Mouse (Mus musculus) erythroid progenitor cell, adult 5-6 weeks (primary cell): Measurements from ENCODE around the gene Gm44805. TPM values are rescaled to one million over a fixed set of nuclear protein-coding genes. Genes with fewer than 3 reads are reported as not detected.

Experiments used
- ATAC-seq: replicated peaks from 2 replicates; pipeline ENCODE4 v1.8.0; 2016; ENCODE audit warnings: moderate number of reproducible peaks, mild to moderate bottlenecking, moderate TSS enrichment, inconsistent platforms; ENCODE audit not compliant: poor library complexity, low FRiP score, severe bottlenecking
- total RNA-seq, 2 experiments: library from RNA; stranded (forward) in 1 of 2; stranded (reverse) in 1 of 2; fragments of 150-400 nt in 1 of 2; fragments of 186-747, 209-891 nt in 1 of 2; gene quantifications; 2 replicates each; pipeline versions ENCODE4 v1.2.3 to v1.2.4; 2015 to 2017; ENCODE audit warnings: low replicate concordance in 2 of 2

The Gm44805 gene
- total RNA-seq, 2 experiments from 2014 or later: not detected

GRCm38 (mm10) chr7:19634591-19634990, 46.6 kb downstream of the Gm44805 start:
- ATAC-seq: no peak

DNA sequence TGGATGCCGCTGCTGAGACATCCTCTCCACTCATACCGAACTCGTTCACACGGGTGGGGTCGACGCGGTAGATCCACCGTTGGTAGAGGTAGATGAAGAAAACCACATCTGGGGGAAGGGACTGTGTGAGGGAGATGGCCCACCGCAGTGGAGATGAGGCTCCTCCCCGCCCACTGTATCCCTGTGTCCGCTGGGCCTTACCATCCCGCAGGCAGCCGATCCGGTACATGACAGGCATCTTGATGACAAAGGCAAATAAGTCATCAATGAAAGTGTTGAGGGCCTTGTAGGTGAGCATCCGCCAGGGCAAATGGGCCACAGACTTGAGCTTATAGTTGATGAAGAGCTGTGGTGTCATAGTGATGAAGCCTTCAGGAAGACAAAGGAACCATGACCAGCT, 47.4 kb downstream of the Gm44805 start:
- ATAC-seq: no peak

DNA sequence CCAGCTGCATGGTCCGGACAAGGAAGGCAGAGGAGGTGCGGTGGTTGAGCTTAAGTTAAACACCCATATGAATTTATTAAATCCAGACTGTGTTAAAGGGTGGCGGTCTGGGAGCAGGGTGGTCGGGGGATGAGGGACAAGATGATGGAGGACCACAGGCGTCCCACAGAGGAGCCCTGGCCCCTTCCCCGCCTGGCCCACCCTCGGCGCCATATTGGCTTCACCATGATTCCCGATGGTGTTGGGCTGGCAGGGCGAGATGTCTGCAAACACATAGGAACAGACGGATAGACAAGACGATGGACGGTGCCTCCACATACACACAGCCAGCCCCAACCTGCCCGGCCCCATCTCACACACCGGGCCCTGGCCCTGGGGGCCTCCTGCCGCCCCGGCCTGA, 48.0 kb downstream of the Gm44805 start:
- ATAC-seq: no peak

- ATAC-seq: peak; percentile 60
These were observed 48.5 kb downstream of the Gm44805 start for GRCm38 (mm10) chr7:19632720-19633119.

DNA sequence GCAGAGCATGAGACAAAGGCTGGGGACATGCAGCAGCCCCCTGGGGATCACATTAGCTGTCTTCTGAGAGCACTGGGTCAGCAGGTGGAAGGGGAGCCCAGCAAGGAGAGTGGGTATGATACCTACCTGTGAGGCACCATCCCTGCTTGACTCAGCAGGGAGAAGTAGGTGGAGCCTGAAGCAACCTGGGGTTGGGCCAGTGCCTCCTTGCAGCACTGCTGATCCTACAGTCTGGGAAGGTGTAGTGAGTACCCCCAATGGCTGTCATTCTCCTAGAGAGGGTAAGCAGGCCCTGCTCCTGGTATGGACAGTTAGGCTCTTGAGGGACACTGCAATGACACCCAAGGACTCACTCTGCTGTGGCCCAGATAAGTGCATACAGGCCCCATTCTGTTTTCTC, 48.9 kb downstream of the Gm44805 start:
- 0 out of 2 replicates have a peak, but pooled peaks have one; percentile 41 for ATAC-seq

GRCm38 (mm10) chr7:19629361-19629734, 51.9 kb downstream of the Gm44805 start, which contains the start of gene Relb:
TSS of gene Relb (minus strand) at chr7:19629438.
- ATAC-seq: peak; percentile 62

GRCm38 (mm10) chr7:19628536-19629360, 52.5 kb downstream of the Gm44805 start:
- ATAC-seq: peak; percentile 64

DNA sequence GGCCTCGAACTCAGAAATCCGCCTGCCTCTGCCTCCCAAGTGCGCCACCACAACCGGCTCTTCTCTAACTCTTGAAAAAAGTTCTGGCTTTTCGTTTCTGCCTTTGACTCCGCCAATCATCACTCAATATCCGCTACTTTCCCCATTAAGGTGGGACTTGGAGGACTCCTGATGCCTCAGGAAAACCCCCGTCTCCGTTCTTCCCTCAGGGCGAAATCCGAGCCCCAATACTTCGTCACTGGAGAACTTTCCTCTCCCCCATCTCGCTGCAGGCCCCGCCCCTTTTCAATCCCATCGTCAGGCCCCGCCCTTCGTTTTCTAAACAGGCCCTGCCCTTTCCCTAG, 53.1 kb downstream of the Gm44805 start:
- ATAC-seq: no peak

GRCm38 (mm10) chr7:19627721-19628120, 53.5 kb downstream of the Gm44805 start:
- no peak for ATAC-seq

DNA sequence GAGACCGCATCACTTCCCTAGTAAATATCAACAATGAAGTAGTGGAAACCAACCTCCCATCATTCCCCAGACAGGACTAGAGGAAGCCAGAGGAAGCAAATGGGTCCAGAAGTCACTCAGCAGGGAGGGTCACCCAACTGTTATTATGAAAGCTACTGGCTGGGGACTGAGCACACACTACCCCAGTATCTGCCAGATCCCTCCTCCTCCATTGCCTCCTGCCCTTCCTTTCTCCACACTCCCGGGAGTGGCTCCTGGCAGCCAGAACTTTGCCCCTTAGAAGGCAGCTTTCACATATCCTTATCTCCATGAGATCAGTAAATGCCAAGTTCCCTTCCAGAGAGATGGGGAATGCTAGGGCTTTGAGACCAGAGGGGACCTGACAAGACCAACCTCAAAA, 57.8 kb downstream of the Gm44805 start:
- no peak for ATAC-seq

DNA sequence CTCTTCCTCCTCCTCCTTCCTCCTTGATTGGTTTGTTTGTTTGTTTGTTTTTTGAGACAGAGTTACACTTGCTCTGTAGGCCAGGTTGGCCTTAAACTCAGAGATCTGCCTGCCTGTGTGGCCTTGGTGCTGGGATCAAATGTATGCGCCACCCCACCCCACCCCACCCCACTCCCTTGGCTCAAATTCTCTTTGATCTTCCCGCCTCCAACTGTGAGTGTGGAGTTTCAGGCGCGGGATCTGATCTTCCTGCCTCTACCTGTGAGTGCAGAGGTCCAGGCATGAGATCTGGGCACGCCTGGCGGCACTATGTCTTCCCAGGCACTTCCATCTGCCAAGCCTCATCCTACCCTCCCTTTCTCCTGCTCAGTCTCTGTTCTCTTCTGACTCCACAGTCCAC, 59.0 kb downstream of the Gm44805 start:
- ATAC-seq: no peak

Other genes starting within 250 kb of the Gm44805 start
- 4.3 and 8.8 TPM in 2 replicates for gene Mark4, start 222.6 kb downstream of the Gm44805 start, total RNA-seq (2015; ENCODE audit: low replicate concordance)
- 1.1 and 1.2 TPM in 2 replicates for gene Mark4, start 222.6 kb downstream of the Gm44805 start, total RNA-seq (2017; ENCODE audit: low replicate concordance)
- gene Exoc3l2, start 218.1 kb downstream of the Gm44805 start, total RNA-seq (2015; ENCODE audit: low replicate concordance): not detected in 2 replicates
- not detected in 2 replicates for gene Exoc3l2, start 218.1 kb downstream of the Gm44805 start, total RNA-seq (2017; ENCODE audit: low replicate concordance)
- 2.9 TPM in 2 replicates for gene Bloc1s3, start 173.1 kb downstream of the Gm44805 start, total RNA-seq (2015; ENCODE audit: low replicate concordance)
- gene Bloc1s3, start 173.1 kb downstream of the Gm44805 start, total RNA-seq (2017; ENCODE audit: low replicate concordance): 0.13 and 0.15 TPM in 2 replicates
- 12.6 and 31.9 TPM in 2 replicates for gene Trappc6a, start 173.0 kb downstream of the Gm44805 start, total RNA-seq (2015; ENCODE audit: low replicate concordance)
- 3.5 and 5.8 TPM in 2 replicates for gene Trappc6a, start 173.0 kb downstream of the Gm44805 start, total RNA-seq (2017; ENCODE audit: low replicate concordance)
- not detected in 2 replicates for gene Nkpd1, start 163.6 kb downstream of the Gm44805 start, total RNA-seq (2015; ENCODE audit: low replicate concordance)
- not detected in 2 replicates for gene Nkpd1, start 163.6 kb downstream of the Gm44805 start, total RNA-seq (2017; ENCODE audit: low replicate concordance)
- gene Ppp1r37, start 118.3 kb downstream of the Gm44805 start, total RNA-seq (2015; ENCODE audit: low replicate concordance): 51.1 and 51.5 TPM in 2 replicates
- gene Ppp1r37, start 118.3 kb downstream of the Gm44805 start, total RNA-seq (2017; ENCODE audit: low replicate concordance): 54.5 and 74.7 TPM in 2 replicates
- gene Zfp296, start 104.1 kb downstream of the Gm44805 start, total RNA-seq (2015; ENCODE audit: low replicate concordance): not detected in 2 replicates
- 1.7 TPM in 1 of 2 replicates, not detected in the other for gene Zfp296, start 104.1 kb downstream of the Gm44805 start, total RNA-seq (2017; ENCODE audit: low replicate concordance)
- gene Gemin7, start 103.8 kb downstream of the Gm44805 start, total RNA-seq (2015; ENCODE audit: low replicate concordance): 78.9 and 80.1 TPM in 2 replicates
- gene Gemin7, start 103.8 kb downstream of the Gm44805 start, total RNA-seq (2017; ENCODE audit: low replicate concordance): 19.6 and 26.4 TPM in 2 replicates
- 12.3 and 14.3 TPM in 2 replicates for gene Clasrp, start 76.9 kb downstream of the Gm44805 start, total RNA-seq (2015; ENCODE audit: low replicate concordance)
- gene Clasrp, start 76.9 kb downstream of the Gm44805 start, total RNA-seq (2017; ENCODE audit: low replicate concordance): 19.9 and 45.4 TPM in 2 replicates
- 1.7 and 3.2 TPM in 2 replicates for gene Relb, start 52.0 kb downstream of the Gm44805 start, total RNA-seq (2015; ENCODE audit: low replicate concordance)
- gene Relb, start 52.0 kb downstream of the Gm44805 start, total RNA-seq (2017; ENCODE audit: low replicate concordance): 4.0 TPM in 1 of 2 replicates, not detected in the other
- gene Clptm1, start 16.4 kb downstream of the Gm44805 start, total RNA-seq (2015; ENCODE audit: low replicate concordance): 34.8 and 90.5 TPM in 2 replicates
- gene Clptm1, start 16.4 kb downstream of the Gm44805 start, total RNA-seq (2017; ENCODE audit: low replicate concordance): 34.0 and 34.3 TPM in 2 replicates
- gene Apoc2, start 3.5 kb downstream of the Gm44805 start, total RNA-seq (2015; ENCODE audit: low replicate concordance): 8.0 and 22.7 TPM in 2 replicates
- gene Apoc2, start 3.5 kb downstream of the Gm44805 start, total RNA-seq (2017; ENCODE audit: low replicate concordance): not detected in 2 replicates
- not detected in 2 replicates for gene Apoc4, start 56 bp upstream of the Gm44805 start, total RNA-seq (2015; ENCODE audit: low replicate concordance)
- gene Apoc4, start 56 bp upstream of the Gm44805 start, total RNA-seq (2017; ENCODE audit: low replicate concordance): not detected in 2 replicates
- gene Apoc1, start 11.2 kb upstream of the Gm44805 start, total RNA-seq (2015; ENCODE audit: low replicate concordance): 28.1 TPM in 1 of 2 replicates, not detected in the other
- not detected in 2 replicates for gene Apoc1, start 11.2 kb upstream of the Gm44805 start, total RNA-seq (2017; ENCODE audit: low replicate concordance)
- 49.9 and 66.0 TPM in 2 replicates for gene Apoe, start 17.8 kb upstream of the Gm44805 start, total RNA-seq (2015; ENCODE audit: low replicate concordance)
- gene Apoe, start 17.8 kb upstream of the Gm44805 start, total RNA-seq (2017; ENCODE audit: low replicate concordance): 260 and 282 TPM in 2 replicates
- gene Tomm40, start 34.0 kb upstream of the Gm44805 start, total RNA-seq (2015; ENCODE audit: low replicate concordance): 14.7 and 16.9 TPM in 2 replicates
- gene Tomm40, start 34.0 kb upstream of the Gm44805 start, total RNA-seq (2017; ENCODE audit: low replicate concordance): 8.9 and 10.4 TPM in 2 replicates
- gene Nectin2, start 69.1 kb upstream of the Gm44805 start, total RNA-seq (2015; ENCODE audit: low replicate concordance): not detected in 2 replicates
- 0.64 TPM in 1 of 2 replicates, not detected in the other for gene Nectin2, start 69.1 kb upstream of the Gm44805 start, total RNA-seq (2017; ENCODE audit: low replicate concordance)
- not detected in 2 replicates for gene Bcam, start 89.6 kb upstream of the Gm44805 start, total RNA-seq (2015; ENCODE audit: low replicate concordance)
- not detected in 2 replicates for gene Bcam, start 89.6 kb upstream of the Gm44805 start, total RNA-seq (2017; ENCODE audit: low replicate concordance)
- gene Cblc, start 115.4 kb upstream of the Gm44805 start, total RNA-seq (2015; ENCODE audit: low replicate concordance): not detected in 2 replicates
- gene Cblc, start 115.4 kb upstream of the Gm44805 start, total RNA-seq (2017; ENCODE audit: low replicate concordance): not detected in 2 replicates
- 15.5 and 21.3 TPM in 2 replicates for gene Bcl3, start 141.3 kb upstream of the Gm44805 start, total RNA-seq (2015; ENCODE audit: low replicate concordance)
- 0.77 TPM in 1 of 2 replicates, not detected in the other for gene Bcl3, start 141.3 kb upstream of the Gm44805 start, total RNA-seq (2017; ENCODE audit: low replicate concordance)
- not detected in 2 replicates for gene Gm19345, start 170.6 kb upstream of the Gm44805 start, total RNA-seq (2015; ENCODE audit: low replicate concordance)
- not detected in 2 replicates for gene Gm19345, start 170.6 kb upstream of the Gm44805 start, total RNA-seq (2017; ENCODE audit: low replicate concordance)
- not detected in 2 replicates for gene Ceacam16, start 179.9 kb upstream of the Gm44805 start, total RNA-seq (2015; ENCODE audit: low replicate concordance)
- gene Ceacam16, start 179.9 kb upstream of the Gm44805 start, total RNA-seq (2017; ENCODE audit: low replicate concordance): not detected in 2 replicates
- not detected in 2 replicates for gene Ceacam19, start 206.5 kb upstream of the Gm44805 start, total RNA-seq (2015; ENCODE audit: low replicate concordance)
- gene Ceacam19, start 206.5 kb upstream of the Gm44805 start, total RNA-seq (2017; ENCODE audit: low replicate concordance): not detected in 2 replicates
- gene Pvr, start 239.7 kb upstream of the Gm44805 start, total RNA-seq (2015; ENCODE audit: low replicate concordance): 0.72 TPM in 1 of 2 replicates, not detected in the other
- gene Pvr, start 239.7 kb upstream of the Gm44805 start, total RNA-seq (2017; ENCODE audit: low replicate concordance): 0.13 and 2.0 TPM in 2 replicates